12 mouse cellular contexts compared by ENCODE assay signal in the genomic region with DNA sequence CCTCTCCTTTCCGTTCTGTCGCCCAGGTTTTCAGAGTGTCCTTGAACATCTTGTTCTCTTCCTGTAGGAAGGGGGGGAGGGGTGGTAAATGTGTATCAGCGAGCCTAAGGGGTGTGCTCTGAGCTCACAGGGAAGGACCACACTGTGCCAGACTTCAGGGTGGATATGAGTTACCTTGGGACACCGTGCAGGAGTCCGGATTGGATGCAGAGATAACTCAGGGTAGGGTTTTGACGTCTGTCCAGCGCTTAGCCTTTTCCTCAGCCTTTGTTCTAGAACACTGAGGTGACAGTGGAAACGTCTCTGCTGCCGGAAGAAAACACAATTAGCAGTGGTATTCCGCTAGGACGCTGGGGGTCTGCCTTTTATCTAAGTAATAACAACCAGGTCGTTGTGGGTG.
DNase-seq lines count a peak whose midpoint lies in the region; ATAC-seq and TF ChIP-seq lines count a peak whose summit lies in the region.
"Had no signal": no experiment of that assay in that cellular context is flagged by ENCODE, and none has a peak within 500 bp of the region (broad histone marks: within the 10 kb centered on the region; RNA-seq: fewer than 3 reads in every experiment).

No protein-coding gene starts in this region.

- TF ChIP-seq CTCF in left cerebral cortex, adult 2 months (IDR thresholded peaks at IDR 0.05): no peak

- no peaks in the 10 kb centered on the region for H3K36me3 ChIP-seq in heart, embryonic 12.5 days
- no peaks in the 10 kb centered on the region for H3K36me3 ChIP-seq in heart, embryonic 16.5 days (ENCODE audit: control insufficient read depth, insufficient read depth)
- H3K36me3 ChIP-seq: embryonic facial prominence, embryonic 13.5 days; hindbrain, embryonic 15.5 days; limb, embryonic 13.5 days had no signal

- H3K4me1 ChIP-seq in heart, embryonic 12.5 days (replicated peaks): peaks cover 69% of the 10 kb centered on the region
- peaks cover 23% of the 10 kb centered on the region for H3K4me1 ChIP-seq in heart, embryonic 16.5 days (ENCODE audit: control insufficient read depth, insufficient read depth, low read length)

- 38% methylated on average over 12 of the region's 12 CpGs for WGBS in heart, embryonic 12.5 days
- 35% methylated on average over 12 of the region's 12 CpGs for WGBS in heart, embryonic 16.5 days

- H3K9ac ChIP-seq in heart, embryonic 12.5 days: no peak overlapping the region
- H3K9ac ChIP-seq in heart, embryonic 16.5 days (ENCODE audit: low read length): no peak overlapping the region
- H3K9ac ChIP-seq: embryonic facial prominence, embryonic 13.5 days; hindbrain, embryonic 15.5 days; limb, embryonic 13.5 days had no signal

- no peak for ATAC-seq in heart, embryonic 12.5 days (ENCODE audit: insufficient number of reproducible peaks, low FRiP score)
- no peak for ATAC-seq in heart, embryonic 16.5 days (replicated peaks; ENCODE audit: extremely low read depth, insufficient read depth, low FRiP score)
- no peak for ATAC-seq in megakaryocyte, adult 5-6 weeks (ENCODE audit: poor library complexity, severe bottlenecking)

- no peaks in the 10 kb centered on the region for H3K9me3 ChIP-seq in heart, embryonic 12.5 days (replicated peaks)
- no peaks in the 10 kb centered on the region for H3K9me3 ChIP-seq in heart, embryonic 16.5 days (replicated peaks; ENCODE audit: control insufficient read depth, low read length)
- H3K9me3 ChIP-seq: embryonic facial prominence, embryonic 13.5 days; hindbrain, embryonic 15.5 days; limb, embryonic 13.5 days had no signal

- H3K4me2 ChIP-seq in heart, embryonic 12.5 days: no peak overlapping the region
- no peak overlapping the region for H3K4me2 ChIP-seq in heart, embryonic 16.5 days (ENCODE audit: low read depth, low read length)
- H3K4me2 ChIP-seq: embryonic facial prominence, embryonic 13.5 days; hindbrain, embryonic 15.5 days; limb, embryonic 13.5 days had no signal

- no peak overlapping the region for H3K4me3 ChIP-seq in heart, embryonic 12.5 days
- H3K4me3 ChIP-seq in left cerebral cortex, adult 2 months: no peak overlapping the region
- H3K4me3 ChIP-seq in heart, embryonic 16.5 days (ENCODE audit: low read length): no peak overlapping the region
- H3K4me3 ChIP-seq: embryonic facial prominence, embryonic 13.5 days; hindbrain, embryonic 15.5 days; limb, embryonic 13.5 days had no signal

- DNase-seq in heart, adult 18-20 months: peak; percentile 58 to 73
- no peak for DNase-seq in left cerebral cortex, adult 2 months (ENCODE audit: extremely low spot score in 1 of 2, low spot score in 2 of 2)
- no peak for DNase-seq in left cerebral cortex, adult 11 months (ENCODE audit: low spot score)
- peak; percentile 65 for DNase-seq in lung, postnatal 36 days
- DNase-seq: cerebellum, postnatal 25 days; thymus, postnatal 14 days had no signal

- no peak overlapping the region for H3K27ac ChIP-seq in heart, embryonic 12.5 days (ENCODE audit: poor library complexity, severe bottlenecking)
- H3K27ac ChIP-seq in left cerebral cortex, adult 2 months: peak overlapping the region; percentile 40
- H3K27ac ChIP-seq in heart, embryonic 16.5 days (ENCODE audit: low read length): 0 out of 2 replicates have a peak overlapping the region, but pooled peaks have one; percentile 19
- H3K27ac ChIP-seq: embryonic facial prominence, embryonic 13.5 days; hindbrain, embryonic 15.5 days; limb, embryonic 13.5 days had no signal

- intact Hi-C loops in left cerebral cortex, adult 2 months (cut with DNase I): no loop called here

- no peaks in the 10 kb centered on the region for H3K27me3 ChIP-seq in heart, embryonic 12.5 days (replicated peaks)
- no peaks in the 10 kb centered on the region for H3K27me3 ChIP-seq in heart, embryonic 16.5 days (ENCODE audit: control insufficient read depth, insufficient read depth, low read length)
- H3K27me3 ChIP-seq: embryonic facial prominence, embryonic 13.5 days; hindbrain, embryonic 15.5 days; limb, embryonic 13.5 days had no signal

Comparison
In these comparisons a context has a peak if more than half of its experiments do, and no peak if none do; other contexts are left out.
1. DNase-seq: peak in heart, adult 18-20 months (2 of 2) and lung, postnatal 36 days (single experiment); none in left cerebral cortex, adult 2 months (0 of 2) and left cerebral cortex, adult 11 months (single experiment).